Mouse (Mus musculus): Measurements from ENCODE around the gene Zfp981. TPM values are rescaled to one million over a fixed set of nuclear protein-coding genes. Genes with fewer than 3 reads are reported as not detected.
A peak's percentile ranks its signal among the peaks of the same experiment; 100 is the strongest.
"Not testable (repeated sequence)": the region's sequence is repeated elsewhere in the genome, so short reads cannot be mapped to it uniquely, and the experiment has no call there.

The Zfp981 gene
- total RNA-seq, 2 experiments from 2014 or later, result 0.15 TPM; not detected in 1

DNA sequence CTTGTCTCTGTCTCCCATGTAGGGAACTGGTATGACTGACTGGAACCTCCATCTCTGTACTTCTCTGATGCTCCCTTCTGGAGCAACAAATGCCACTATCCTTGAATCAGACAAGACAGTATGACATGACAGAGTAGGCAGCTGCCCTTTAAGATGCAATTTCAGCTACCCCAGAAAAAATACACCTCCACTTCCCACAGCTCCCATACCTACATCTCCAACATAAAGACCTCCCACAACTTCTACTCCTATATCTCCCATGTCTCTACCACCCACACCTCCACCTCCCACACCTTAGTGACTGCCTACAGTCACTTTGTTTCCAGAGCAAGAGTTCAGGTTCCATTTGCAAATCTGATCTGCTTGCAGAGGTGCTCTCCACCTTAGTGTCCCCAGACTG is 17.2 kb upstream of the Zfp981 start:
- not testable (repeated sequence) for ATAC-seq (replicated peaks; ENCODE audit: poor library complexity, severe bottlenecking)

DNA sequence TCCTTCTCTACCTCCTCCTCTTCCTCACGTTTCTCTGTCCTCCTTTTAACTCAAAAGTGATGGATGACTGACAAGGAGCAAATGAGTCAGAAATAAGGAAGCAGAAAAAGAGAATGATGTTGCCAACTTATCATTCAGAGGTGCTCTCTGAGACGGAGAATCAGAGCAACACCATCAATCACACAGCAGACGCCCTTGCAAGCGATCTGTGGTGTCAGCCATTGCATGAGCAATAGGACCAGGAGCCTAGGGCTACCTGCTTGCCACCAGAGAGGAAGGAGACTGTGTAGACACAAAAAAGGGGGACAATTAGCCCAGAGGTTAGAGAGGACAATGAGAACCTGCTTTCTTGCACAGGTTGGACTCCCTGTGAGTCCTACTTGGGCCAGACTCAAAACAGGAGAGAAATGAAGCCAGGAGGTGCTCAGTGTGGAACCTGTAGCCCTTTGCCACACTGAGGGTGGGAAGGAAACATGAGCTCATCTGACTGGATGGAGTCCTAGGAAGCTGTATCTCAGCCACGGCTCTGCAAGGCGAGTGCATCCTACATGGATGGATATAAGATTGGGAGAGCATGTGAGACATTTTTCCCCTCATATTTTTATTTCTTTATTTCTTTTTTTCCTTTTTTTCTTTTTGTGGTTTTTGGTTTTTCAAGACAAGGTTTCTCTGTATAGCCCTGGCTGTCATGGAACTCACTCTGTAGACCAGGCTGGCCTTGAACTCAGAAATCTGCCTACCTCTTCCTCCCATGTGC is 16.5 kb upstream of the Zfp981 start:
- ATAC-seq (replicated peaks; ENCODE audit: poor library complexity, severe bottlenecking), result not testable (repeated sequence)

DNA sequence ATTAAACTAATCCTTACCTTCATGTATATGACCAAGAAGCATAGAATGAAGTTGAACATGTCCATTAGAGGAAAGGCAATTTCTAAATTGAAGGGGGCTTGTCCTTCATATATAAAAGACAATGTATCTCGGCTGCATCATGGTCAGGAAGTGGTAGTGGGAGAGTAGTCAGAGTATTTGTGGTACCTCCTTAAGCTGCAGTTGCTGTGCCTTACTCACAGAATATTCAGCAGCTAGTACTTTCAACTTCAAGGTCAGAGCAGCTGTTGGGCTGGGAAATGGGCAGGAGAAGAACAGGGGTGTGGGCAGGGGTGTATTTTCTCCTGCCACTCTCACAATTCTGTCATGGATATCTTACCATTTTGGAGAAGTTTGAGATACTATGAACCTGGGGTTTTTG is 15.1 kb upstream of the Zfp981 start:
- ATAC-seq (replicated peaks; ENCODE audit: poor library complexity, severe bottlenecking), result not testable (repeated sequence)

DNA sequence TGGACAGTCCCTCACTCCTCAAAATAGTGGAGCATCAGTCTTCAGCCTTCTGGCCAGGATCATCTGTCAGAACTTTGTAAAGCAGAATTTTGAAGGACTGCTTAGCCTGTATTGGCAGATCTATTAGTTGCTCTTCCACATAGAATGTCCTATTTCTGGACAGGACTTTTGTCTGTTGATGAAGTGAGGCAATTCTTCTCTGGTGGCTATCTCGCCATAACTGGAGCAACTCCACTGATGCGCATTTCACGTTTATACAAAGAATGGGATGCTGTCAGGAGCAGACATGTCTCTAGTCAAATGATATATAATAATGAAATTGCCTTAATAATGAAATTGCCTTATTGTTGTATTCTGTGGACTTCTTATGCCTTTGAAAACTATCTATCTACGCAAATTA is 12.6 kb upstream of the Zfp981 start:
- ATAC-seq (replicated peaks; ENCODE audit: poor library complexity, severe bottlenecking), result not testable (repeated sequence)

DNA sequence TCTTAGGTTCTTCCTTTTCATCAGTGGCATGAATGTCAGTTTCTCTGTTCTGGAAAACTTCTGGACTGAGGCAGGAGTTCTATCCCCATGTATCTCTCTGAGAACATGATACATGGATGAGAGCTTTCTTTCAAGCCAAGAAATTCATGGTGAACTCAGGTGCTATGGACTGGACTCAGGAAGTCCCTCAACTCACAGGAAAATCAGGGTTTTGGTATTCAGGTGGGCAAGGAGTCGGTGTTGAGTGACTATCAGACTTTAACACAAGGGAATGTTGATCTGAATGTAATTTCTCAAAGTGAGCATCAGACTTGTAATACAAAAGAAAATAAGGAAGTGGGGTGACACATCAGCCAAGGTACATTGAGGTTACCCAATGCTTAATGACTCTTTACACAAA is 9.8 kb upstream of the Zfp981 start:
- ATAC-seq (replicated peaks; ENCODE audit: poor library complexity, severe bottlenecking), result not testable (repeated sequence)

DNA sequence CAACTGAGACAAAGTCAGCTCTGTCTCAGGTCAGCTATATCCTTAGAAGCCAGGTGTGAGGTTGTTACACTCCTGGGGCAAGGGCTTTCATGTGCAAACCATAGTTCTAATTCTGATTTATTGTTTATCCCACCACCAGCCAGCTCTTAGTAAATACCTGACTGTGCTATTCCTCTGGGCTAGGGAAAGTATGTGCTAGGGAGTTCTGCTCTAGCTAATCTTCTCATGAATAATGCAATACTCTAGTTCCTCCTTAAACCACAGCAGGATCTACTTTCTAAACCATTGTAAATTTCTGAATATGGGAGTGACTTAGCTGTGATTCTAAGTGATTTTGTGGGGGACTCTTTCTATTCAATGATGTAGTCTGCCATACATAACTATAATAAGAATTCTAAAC is 9.4 kb upstream of the Zfp981 start:
- no peak for ATAC-seq (replicated peaks; ENCODE audit: poor library complexity, severe bottlenecking)

DNA sequence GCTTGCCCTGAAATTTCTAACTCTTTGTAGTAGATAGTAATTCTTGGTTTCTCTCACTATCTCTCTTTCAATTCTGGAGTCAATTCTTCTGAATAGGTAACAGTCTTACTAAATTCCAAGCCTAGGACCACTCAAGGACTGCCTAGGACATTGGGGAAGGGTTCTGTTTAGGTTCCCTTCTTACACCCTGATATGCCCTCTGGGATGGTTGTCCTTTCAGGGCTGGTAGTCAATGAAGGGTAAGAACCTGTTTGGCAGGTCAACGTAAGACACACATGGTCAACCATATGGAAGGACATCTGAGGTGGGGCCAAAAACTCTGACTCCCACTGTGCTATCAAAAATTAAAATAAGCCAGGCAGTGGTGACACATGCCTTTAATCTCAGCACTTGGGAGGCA is 9.0 kb upstream of the Zfp981 start:
- ATAC-seq (replicated peaks; ENCODE audit: poor library complexity, severe bottlenecking), result peak; percentile 38; the same call in 1 of the 2 replicates

DNA sequence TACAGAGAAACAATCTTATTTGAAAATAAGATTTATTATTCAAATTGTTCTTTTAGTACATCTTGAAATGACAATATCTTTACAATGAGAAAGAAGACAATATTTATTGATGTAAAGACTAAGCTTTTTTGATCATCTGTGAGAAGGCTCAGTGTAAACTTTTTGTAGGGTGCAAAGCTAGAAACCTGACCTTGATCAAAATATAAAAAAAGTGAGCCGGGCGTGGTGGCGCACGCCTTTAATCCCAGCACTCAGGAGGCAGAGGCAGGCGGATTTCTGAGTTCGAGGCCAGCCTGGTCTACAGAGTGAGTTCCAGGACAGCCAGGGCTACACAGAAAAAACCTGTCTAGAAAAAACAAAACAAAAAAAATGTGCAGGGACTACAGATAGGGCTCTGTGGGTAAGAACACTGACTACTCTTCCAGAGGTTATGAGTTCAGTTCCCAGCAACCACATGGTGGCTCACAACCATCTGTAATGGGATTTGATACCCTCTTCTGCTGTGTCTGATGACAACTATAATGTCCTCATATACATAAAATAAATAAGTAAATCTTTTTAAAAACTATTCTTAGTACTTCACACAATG is 8.4 kb upstream of the Zfp981 start:
- not testable (repeated sequence) for ATAC-seq (replicated peaks; ENCODE audit: poor library complexity, severe bottlenecking)

DNA sequence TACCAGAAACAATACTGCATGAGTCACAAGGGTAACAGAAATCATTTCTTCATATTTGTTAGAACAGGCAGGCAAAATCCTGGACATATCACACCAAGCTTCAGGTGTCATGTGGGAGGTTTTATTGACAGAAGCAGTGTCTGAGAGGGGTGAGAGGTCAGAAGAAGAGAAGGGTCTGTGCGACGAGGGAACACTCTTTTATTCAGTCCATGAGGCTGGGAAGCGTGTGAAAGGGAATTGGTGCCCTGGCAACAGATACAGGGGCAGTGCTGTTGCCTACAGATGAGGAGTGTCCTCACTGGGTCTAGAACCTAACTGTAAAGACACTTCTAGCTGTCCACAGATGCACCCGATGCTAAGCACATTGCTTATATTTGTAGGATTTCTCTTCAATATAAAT is 6.8 kb upstream of the Zfp981 start:
- ATAC-seq (replicated peaks; ENCODE audit: poor library complexity, severe bottlenecking), result no peak

DNA sequence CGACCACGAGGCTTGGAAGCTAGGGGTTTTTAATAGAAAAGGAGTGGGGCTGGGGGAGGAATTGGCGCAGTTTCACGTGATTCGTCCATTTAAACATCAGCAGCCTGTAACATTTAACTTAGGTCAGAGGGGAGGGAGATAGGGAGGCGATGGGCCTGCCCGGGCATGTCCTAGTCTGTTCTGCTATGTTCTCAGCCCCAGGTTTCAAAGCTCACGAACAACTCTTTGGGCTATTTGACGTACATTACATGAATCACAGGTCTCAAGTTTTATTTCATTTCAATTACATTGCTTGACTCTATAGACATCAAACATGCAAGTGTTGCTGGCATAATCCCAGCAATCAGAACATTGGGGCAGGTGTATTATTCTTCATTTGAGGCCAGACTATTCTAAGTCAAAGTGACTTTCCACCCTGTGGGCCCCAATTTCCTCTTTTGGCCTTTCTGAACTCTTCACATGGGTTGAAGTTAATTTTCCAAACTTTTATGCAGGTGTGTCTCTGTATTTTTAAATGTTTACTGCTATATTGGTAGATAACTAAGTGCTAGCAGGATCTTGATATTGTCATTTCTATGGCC is 4.0 kb upstream of the Zfp981 start:
- not testable (repeated sequence) for ATAC-seq (replicated peaks; ENCODE audit: poor library complexity, severe bottlenecking)

DNA sequence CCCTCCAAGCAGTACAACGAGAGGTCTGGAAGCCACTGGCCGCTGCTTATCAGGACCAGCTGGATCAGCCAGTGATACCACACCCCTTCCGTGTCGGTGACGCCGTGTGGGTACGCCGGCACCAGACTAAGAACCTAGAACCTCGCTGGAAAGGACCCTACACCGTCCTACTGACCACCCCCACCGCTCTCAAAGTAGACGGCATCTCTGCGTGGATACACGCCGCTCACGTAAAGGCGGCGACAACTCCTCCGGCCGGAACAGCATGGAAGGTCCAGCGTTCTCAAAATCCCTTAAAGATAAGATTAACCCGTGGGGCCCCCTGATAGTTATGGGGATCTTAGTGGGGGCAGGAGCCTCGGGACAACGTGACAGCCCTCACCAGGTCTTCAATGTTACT is 7.2 kb downstream of the Zfp981 start:
- ATAC-seq (replicated peaks; ENCODE audit: poor library complexity, severe bottlenecking), result not testable (repeated sequence)

DNA sequence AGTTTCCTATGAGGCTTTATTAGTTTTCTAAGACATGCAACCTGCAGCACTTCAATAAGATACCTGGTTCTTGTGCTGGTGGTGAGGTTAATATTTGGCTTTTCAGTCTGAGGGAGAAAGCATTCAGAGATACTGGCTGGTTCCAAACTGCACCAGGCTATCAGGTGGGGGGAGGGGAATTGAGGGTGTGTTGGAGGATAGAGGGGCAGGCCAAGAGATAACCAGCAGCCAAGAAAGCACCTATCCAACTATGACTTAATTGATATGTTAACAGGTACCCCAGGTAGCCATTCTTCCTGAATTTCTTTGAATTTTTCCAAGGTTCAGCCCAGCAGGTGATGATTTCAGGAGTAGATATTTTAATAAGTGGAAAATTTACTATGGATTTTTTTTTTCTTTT is 10.0 kb downstream of the Zfp981 start:
- not testable (repeated sequence) for ATAC-seq (replicated peaks; ENCODE audit: poor library complexity, severe bottlenecking)

DNA sequence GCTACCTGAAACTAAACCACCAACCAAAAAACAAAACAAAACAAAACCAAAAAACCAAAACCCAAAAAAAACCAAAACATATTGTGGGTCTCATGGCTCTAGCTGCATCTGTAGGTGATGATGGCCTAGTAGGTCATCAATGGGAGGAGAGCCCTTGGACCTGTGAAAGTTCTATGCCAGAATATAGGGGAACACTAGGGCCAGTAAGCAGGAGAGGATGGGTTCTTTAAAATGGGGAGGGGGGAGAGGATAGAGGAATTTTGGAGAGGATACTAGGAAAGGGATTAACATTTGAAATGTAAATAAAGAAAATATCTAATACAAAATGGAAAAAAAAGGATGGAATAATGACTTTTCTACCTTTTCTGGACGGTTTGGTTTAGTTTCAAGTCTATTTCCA is 14.6 kb downstream of the Zfp981 start:
- no peak for ATAC-seq (replicated peaks; ENCODE audit: poor library complexity, severe bottlenecking)

DNA sequence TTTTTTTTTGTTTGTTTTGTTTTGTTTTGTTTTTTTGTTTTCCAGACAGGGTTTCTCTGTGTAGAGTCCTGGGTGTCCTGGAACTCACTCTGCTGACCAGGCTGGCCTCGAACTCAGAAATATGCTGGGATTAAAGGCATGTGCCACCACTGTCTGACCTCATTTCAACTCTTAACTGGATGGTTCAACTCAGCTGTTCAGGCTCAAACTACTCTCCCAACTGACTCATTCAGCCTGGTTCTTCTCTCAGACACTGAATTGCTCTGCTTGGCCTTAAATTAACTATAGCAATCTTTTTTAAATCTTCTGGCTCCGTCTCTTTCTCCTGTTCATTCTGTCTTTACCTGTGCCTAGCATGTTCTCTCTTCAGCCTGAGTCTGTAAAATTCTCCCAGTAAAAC is 15.3 kb downstream of the Zfp981 start:
- not testable (repeated sequence) for ATAC-seq (replicated peaks; ENCODE audit: poor library complexity, severe bottlenecking)

DNA sequence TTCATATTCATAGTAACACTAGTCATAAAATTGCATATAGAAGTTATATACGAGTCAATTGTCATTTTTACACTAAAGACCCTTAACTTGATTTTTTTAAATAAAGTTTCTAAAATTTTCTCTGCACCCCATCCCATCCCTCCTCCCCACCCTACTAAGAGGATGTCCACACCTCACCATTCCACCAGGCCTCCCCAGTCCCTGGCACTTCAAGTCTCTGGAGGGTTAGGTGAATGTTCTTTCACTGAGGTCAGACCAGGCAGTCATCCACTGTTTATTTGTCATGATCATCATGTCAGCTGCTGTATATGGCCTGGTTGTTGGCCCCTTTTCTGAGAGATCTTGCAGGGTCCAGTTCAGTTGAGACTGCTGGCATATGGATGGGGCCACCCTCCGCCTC is 18.9 kb downstream of the Zfp981 start:
- no peak for ATAC-seq (replicated peaks; ENCODE audit: poor library complexity, severe bottlenecking)

DNA sequence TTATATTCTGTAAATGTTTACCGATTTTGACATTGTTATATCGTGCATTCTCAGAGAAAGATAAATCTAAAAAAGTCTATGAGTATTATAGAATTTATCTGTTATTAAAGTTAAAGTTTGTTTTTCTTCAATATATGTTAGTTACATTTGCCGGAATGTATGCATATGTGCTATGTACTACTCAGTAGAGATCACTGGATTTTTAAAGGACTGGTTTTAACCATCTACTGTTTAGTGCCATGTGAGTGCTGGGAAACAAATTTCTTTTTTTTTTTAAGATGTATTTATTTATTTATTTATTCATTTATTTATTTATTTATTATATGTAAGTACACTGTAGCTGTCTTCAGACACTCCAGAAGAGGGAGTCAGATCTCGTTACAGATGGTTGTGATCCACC is 32.7 kb downstream of the Zfp981 start:
- no peak for ATAC-seq (replicated peaks; ENCODE audit: poor library complexity, severe bottlenecking)

DNA sequence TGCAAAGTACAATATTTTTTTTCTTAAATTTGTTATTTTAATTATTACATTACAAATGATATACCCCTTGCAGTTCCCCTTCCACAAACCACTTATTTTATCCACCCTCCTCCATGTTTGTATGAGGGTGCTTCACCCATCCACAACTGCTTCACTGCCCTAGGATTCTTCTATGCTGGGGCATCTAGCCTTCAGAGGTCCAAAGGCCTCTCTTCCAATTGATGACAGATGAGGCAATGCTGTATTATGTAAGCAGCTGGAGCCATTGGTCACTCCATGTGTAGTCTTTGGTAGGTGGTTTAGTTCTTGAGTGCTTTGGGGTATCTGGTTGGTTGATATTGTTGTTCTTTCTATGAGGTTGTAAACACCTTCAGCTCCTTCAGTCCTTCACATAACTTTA is 34.1 kb downstream of the Zfp981 start:
- ATAC-seq (replicated peaks; ENCODE audit: poor library complexity, severe bottlenecking), result no peak

DNA sequence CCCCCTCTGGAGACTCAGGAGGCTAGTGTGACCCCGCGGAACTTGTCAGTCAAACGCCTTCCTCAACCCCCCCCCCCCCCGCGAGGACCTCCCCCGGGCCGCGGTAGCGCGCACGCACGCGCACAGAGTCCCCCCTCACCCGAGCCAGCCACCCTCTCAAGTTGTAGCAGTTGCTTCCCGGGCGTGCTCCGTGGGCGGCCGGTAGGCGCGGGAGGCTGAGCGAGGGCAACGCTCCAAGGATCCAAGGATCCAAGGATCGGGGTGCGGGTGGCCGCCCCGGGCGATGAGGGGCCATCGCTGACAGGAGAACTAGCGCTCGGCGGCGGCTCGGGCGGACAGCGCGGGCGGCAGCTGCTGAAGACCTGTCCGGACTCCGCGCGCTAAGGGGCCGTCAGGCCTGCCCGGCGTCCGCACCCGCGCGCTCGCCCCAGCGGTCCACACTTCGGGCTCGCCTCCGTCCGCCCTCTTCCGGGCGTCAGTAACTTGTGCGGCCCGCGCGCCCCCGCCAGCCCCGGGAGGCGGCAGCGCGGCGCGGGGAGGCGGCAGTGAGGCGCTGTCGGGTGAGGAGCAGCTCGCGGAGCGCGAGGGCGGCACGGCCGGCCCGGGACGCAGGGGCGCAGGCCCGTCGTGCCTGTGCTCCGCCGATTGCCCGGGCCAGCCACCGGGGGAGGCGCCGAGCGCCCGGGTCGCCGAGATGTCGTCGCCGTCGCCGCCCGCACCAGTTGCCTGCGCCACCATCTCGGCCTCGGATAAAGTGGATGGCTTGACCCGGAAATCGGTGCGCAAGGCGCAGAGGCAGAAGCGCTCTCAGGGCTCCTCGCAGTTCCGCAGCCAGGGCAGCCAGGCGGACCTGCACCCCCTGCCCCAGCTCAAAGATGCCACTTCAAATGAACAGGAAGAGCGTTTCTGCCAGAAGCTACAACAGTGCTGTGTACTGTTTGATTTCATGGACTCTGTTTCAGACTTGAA is 78.4 kb downstream of the Zfp981 start:
- ATAC-seq (replicated peaks; ENCODE audit: poor library complexity, severe bottlenecking), result peak; percentile 92

All from granulocyte monocyte progenitor cell, adult 5-6 weeks (primary cell).